Mouse (Mus musculus): ENCODE measurements around the gene Inafm2.

Inafm2 gene

DNA sequence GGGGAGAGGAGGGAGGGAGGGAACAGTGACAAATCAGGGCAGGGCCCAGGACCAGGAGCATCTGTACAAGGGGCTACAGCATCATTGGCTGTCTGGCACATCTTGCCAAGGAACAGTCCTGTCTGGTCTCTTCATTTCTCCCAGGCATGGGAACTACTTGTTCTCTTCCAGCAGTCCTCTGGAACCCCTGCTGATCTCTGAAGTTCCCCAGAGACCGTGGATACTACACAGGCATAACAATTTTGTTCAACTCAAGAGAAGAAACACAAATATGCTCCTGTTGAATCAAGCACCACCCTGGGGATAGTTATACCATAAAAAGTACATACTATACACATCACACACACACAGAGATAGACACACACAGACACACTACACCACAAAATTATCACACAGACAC, 35.6 kb downstream of the Inafm2 start:
- DNase-seq (ENCODE audit: low spot score in 2 of 2), result no peak

DNA sequence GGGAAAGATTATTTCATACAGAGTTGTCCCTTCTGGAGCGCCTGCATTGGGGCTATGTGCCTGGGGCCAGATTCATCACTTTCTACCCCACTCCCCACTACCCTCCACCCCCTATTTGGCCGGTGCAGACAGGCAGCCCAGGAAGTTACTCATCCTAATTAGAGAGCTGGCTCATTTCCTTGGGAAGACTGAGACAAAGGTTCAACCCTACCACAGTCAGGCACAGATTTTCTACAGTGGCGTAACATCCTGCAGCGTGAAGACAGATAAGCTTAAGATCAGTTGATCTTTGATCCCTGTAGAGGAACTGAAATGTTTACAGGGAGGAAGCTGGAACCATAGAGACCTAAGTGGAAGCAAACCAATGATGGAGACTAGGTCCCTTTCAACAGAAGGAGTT, 36.7 kb downstream of the Inafm2 start:
- no peak for DNase-seq (ENCODE audit: low spot score in 2 of 2)

GRCm38 (mm10) chr2:118783093-118783492, 37.5 kb downstream of the Inafm2 start:
- DNase-seq (ENCODE audit: low spot score in 2 of 2), result no peak

DNA sequence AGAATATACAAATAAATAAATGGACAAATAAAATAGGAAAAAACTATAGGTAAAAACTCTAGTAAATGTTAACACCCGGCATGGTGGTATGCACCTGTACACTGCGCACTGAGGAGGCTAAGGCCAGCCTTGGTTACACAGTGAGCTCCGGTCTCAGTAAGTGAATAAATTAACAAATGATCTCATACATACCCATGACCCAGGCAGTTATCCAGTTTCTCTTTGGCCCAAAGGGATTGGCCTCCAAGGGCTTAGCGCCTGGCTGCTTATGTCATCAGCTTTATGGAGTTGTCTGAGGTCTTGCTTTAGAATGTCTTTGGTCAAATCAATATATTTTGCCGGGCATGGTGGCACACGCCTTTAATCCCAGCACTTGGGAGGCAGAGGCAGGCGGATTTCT, 38.1 kb downstream of the Inafm2 start:
- no peak for DNase-seq (ENCODE audit: low spot score in 2 of 2)

DNA sequence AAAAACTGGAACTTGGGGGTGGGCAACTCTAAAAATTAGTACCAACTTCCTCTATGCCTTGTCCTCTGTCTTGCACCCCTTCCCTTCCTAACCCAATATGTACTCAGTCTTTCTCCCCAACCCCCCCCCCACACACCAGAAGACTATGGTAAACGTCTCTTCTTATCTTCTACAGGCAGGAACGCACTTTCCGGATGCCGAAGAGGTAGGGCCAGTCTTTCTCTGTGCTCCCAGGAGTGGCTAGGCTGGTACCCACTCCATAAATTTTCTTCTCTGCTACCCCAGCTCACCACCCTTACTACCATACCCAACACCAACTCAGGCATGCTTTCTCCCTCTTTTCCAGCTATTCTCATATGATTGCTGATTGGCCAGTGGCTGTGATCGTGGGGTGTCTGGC, 41.0 kb downstream of the Inafm2 start:
- DNase-seq (ENCODE audit: low spot score in 2 of 2), result no peak

DNA sequence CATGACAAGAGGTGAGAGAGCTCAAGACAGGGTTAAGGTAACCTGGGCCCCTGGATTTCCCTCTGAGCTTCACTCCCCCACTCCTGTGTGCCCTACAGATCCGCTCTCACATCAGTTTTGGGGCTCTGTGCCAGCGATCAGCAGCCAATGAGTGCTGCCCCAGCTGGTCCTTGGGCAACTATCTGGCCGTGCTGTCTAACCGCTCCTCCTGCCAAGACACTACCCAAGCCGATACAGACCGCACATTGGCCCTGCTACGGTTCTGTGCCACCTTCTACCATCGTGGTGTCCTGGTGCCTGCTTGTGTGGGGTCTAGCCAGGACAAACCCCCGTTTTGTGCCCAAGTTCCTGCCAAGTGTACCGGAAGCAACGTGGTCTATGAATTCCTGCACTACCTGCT, 43.9 kb downstream of the Inafm2 start:
- peak; percentile 55 to 60 for DNase-seq (ENCODE audit: low spot score in 2 of 2)

- no peak for DNase-seq (ENCODE audit: low spot score in 2 of 2)
Observed at GRCm38 (mm10) chr2:118790221-118790550, 44.6 kb downstream of the Inafm2 start.

GRCm38 (mm10) chr2:118790551-118791525, 45.3 kb downstream of the Inafm2 start:
- peak; percentile 68 to 70 for DNase-seq (ENCODE audit: low spot score in 2 of 2)

- peak in 1 of 2 experiments; percentile 44 for DNase-seq (ENCODE audit: low spot score in 2 of 2)
Observed at GRCm38 (mm10) chr2:118791591-118792258, 46.2 kb downstream of the Inafm2 start.

DNA sequence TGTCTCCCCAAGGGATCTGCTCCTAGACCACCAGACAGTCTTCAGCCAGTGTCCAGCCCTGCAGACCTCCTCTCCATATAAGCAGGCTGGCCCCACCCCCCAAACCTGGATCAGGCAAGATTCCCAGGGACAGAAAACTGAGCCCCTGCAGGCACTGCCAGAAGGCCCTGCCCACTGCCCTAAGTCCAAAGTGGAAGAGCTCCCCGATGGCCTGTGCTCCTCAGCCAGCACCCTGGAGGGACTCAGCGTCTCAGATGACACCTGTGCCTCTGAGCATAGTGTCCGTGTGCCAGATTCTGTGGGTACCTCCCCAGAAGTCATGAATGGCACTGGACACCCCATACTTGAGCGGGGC, 46.7 kb downstream of the Inafm2 start:
- DNase-seq (ENCODE audit: low spot score in 2 of 2), result no peak

GRCm38 (mm10) chr2:118793636-118794035, 48.1 kb downstream of the Inafm2 start:
- peak in 1 of 2 experiments; percentile 16 for DNase-seq (ENCODE audit: low spot score in 2 of 2)

Data from right cerebral cortex, postnatal 10 days (tissue).